Mouse (Mus musculus): ENCODE results near the gene Ush2a. TPM values are rescaled to one million over a fixed set of nuclear protein-coding genes. Genes with fewer than 3 reads are reported as not detected.
A peak's percentile ranks its signal among the peaks of the same experiment; 100 is the strongest.

Ush2a gene
- total RNA-seq, 2 experiments from 2014 or later: 0.10 to 0.15 TPM

GRCm38 (mm10) chr1:188537021-188537420 is 275.2 kb downstream of the Ush2a start:
- intact Hi-C loops (cut with DNase I): no loop called here
- DNase-seq: no peak

- no peak for DNase-seq
- intact Hi-C loops (cut with DNase I): no loop called here
Measured at GRCm38 (mm10) chr1:188539621-188540020, 277.8 kb downstream of the Ush2a start.

GRCm38 (mm10) chr1:188541492-188541891 is 279.7 kb downstream of the Ush2a start:
- intact Hi-C loops (cut with DNase I): no loop called here
- no peak for DNase-seq

- intact Hi-C loops (cut with DNase I): no loop called here
- no peak for DNase-seq
Measured at GRCm38 (mm10) chr1:188543364-188543763, 281.5 kb downstream of the Ush2a start.

GRCm38 (mm10) chr1:188549686-188550085 is 287.9 kb downstream of the Ush2a start:
- intact Hi-C loops (cut with DNase I): no loop called here
- no peak for DNase-seq

GRCm38 (mm10) chr1:188551802-188552201 is 290.0 kb downstream of the Ush2a start:
- intact Hi-C loops (cut with DNase I): no loop called here
- no peak for DNase-seq

GRCm38 (mm10) chr1:188558911-188559310 is 297.1 kb downstream of the Ush2a start:
- intact Hi-C loops (cut with DNase I): no loop called here
- no peak for DNase-seq

- intact Hi-C loops (cut with DNase I): no loop called here
Measured at GRCm38 (mm10) chr1:188566229-188566628, 304.4 kb downstream of the Ush2a start.

GRCm38 (mm10) chr1:188567486-188567885 is 305.7 kb downstream of the Ush2a start:
- DNase-seq: no peak
- intact Hi-C loops (cut with DNase I): no loop called here

More at GRCm38 (mm10) chr1:188566229-188566628, 304.4 kb downstream of the Ush2a start:
- DNase-seq: no peak

GRCm38 (mm10) chr1:188568295-188568961 is 306.6 kb downstream of the Ush2a start:
- intact Hi-C loops (cut with DNase I): no loop called here
- DNase-seq: no peak

GRCm38 (mm10) chr1:188576246-188576747 is 314.5 kb downstream of the Ush2a start:
- DNase-seq: no peak
- intact Hi-C loops (cut with DNase I): no loop called here

- no peak for DNase-seq
- intact Hi-C loops (cut with DNase I): no loop called here
Measured at GRCm38 (mm10) chr1:188577376-188577775, 315.6 kb downstream of the Ush2a start.

GRCm38 (mm10) chr1:188581136-188581535 is 319.3 kb downstream of the Ush2a start:
- DNase-seq: no peak

GRCm38 (mm10) chr1:188595251-188595650 is 333.4 kb downstream of the Ush2a start:
- DNase-seq: no peak
- intact Hi-C loops (cut with DNase I): no loop called here

More at GRCm38 (mm10) chr1:188581136-188581535, 319.3 kb downstream of the Ush2a start:
- intact Hi-C loops (cut with DNase I): no loop called here

- intact Hi-C loops (cut with DNase I): no loop called here
- DNase-seq: no peak
Measured at GRCm38 (mm10) chr1:188598052-188598451, 336.2 kb downstream of the Ush2a start.

GRCm38 (mm10) chr1:188599134-188599533 is 337.3 kb downstream of the Ush2a start:
- DNase-seq: no peak
- intact Hi-C loops (cut with DNase I): no loop called here

- intact Hi-C loops (cut with DNase I): no loop called here
- no peak for DNase-seq
Measured at GRCm38 (mm10) chr1:188606450-188606849, 344.6 kb downstream of the Ush2a start.

- DNase-seq: no peak
- intact Hi-C loops (cut with DNase I): no loop called here
Measured at GRCm38 (mm10) chr1:188616547-188616946, 354.7 kb downstream of the Ush2a start.

GRCm38 (mm10) chr1:188633736-188634135 is 371.9 kb downstream of the Ush2a start:
- intact Hi-C loops (cut with DNase I): loop anchor here (5.0 to 10.0 kb wide), 2 partner anchors 649 to 1181 kb away; no protein-coding TSS in a partner anchor
- DNase-seq: peak in 1 of 2 experiments; percentile 28

GRCm38 (mm10) chr1:188639666-188640065 is 377.8 kb downstream of the Ush2a start:
- no peak for DNase-seq
- intact Hi-C loops (cut with DNase I): loop anchor here (10.0 kb wide), 1 partner anchor 655 kb away; no protein-coding TSS in a partner anchor

GRCm38 (mm10) chr1:188643156-188643555 is 381.3 kb downstream of the Ush2a start:
- DNase-seq: no peak
- intact Hi-C loops (cut with DNase I): no loop called here

- no peak for DNase-seq
- intact Hi-C loops (cut with DNase I): no loop called here
Measured at GRCm38 (mm10) chr1:188653001-188653400, 391.2 kb downstream of the Ush2a start.
